Mouse (Mus musculus) heart, embryonic 12.5 days (tissue): ENCODE data around the gene Rsl24d1. TPM values are rescaled to one million over a fixed set of nuclear protein-coding genes. Genes with fewer than 3 reads are reported as not detected.
A peak's percentile ranks its signal among the peaks of the same experiment; 100 is the strongest.
"Not testable (repeated sequence)": the region's sequence is repeated elsewhere in the genome, so short reads cannot be mapped to it uniquely, and the experiment has no call there.

Experiments used
- ATAC-seq: fragments of 200-750 bp; cut with Nextera tagmentation; 2 replicates; pipeline ENCODE4 v1.8.0; 2017; ENCODE audit warnings: moderate TSS enrichment, moderate library complexity; ENCODE audit not compliant: insufficient number of reproducible peaks, low FRiP score
- H3K27ac ChIP-seq: fragments of 300-500 bp; sonication (generic); 2 replicates; pipeline ENCODE4 v1.5.1; 2016; ENCODE audit warnings: mild to moderate bottlenecking, moderate library complexity; ENCODE audit not compliant: poor library complexity, severe bottlenecking
- H3K27me3 ChIP-seq: fragments of 300-500 bp; sonication (generic); replicated peaks from 2 replicates; pipeline ENCODE4 v1.6.1; 2016; ENCODE audit warnings: mild to moderate bottlenecking, moderate library complexity
- H3K36me3 ChIP-seq: fragments of 300-500 bp; sonication (generic); 2 replicates; pipeline ENCODE4 v1.6.1; 2016; ENCODE audit warnings: mild to moderate bottlenecking, moderate library complexity
- H3K4me1 ChIP-seq: fragments of 300-500 bp; sonication (generic); replicated peaks from 2 replicates; pipeline ENCODE4 v1.6.1; 2016; ENCODE audit warnings: mild to moderate bottlenecking
- H3K4me2 ChIP-seq: fragments of 300-500 bp; sonication (generic); 2 replicates; pipeline ENCODE4 v1.6.1; 2016; ENCODE audit warnings: mild to moderate bottlenecking, moderate library complexity
- H3K4me3 ChIP-seq: fragments of 300-500 bp; sonication (generic); 2 replicates; pipeline ENCODE4 v1.5.1; 2016; ENCODE audit warnings: mild to moderate bottlenecking
- H3K9ac ChIP-seq: fragments of 300-500 bp; sonication (generic); 2 replicates; pipeline ENCODE4 v1.6.1; 2016; ENCODE audit warnings: mild to moderate bottlenecking, moderate library complexity
- H3K9me3 ChIP-seq: fragments of 300-500 bp; sonication (generic); replicated peaks from 2 replicates; pipeline ENCODE4 v1.6.1; 2016; ENCODE audit warnings: mild to moderate bottlenecking, moderate library complexity
- WGBS: fragments of 180-500 bp; shearing (Covaris S2); methylation state at CpG from one replicate; pipeline ENCODE4 v1.1.7; 2016; 5-methylcytosine and 5-hydroxymethylcytosine counted together
- polyA plus RNA-seq: library from polyadenylated mRNA; unstranded; fragments of >200 nt; fragmentation: Nextera tagmentation; extraction: Ambion mirVana; gene quantifications from 2 replicates; pipeline ENCODE4 v1.2.1, GENCODE M21; 2016

The Rsl24d1 gene
- polyA plus RNA-seq, 1 experiment from 2014 or later: 95.0 TPM

- H3K4me2 ChIP-seq: peak within 1 kb of the TSS; percentile 94
- WGBS: 95% methylated on average over 4 of the region's 4 CpGs
- peak within 1 kb of the TSS; percentile 71 for H3K9ac ChIP-seq
- ATAC-seq: no peak
- H3K27me3 ChIP-seq: peaks cover 50% of the 10 kb centered on the region
- H3K9me3 ChIP-seq: no peaks in the 10 kb centered on the region
- H3K4me3 ChIP-seq: peak within 1 kb of the TSS; percentile 55
- no peak within 1 kb of the TSS for H3K27ac ChIP-seq
- H3K4me1 ChIP-seq: peaks cover 7% of the 10 kb centered on the region
- no peaks in the 10 kb centered on the region for H3K36me3 ChIP-seq
Observed at GRCm38 (mm10) chr9:73102181-73102580, 11.0 kb upstream of the Rsl24d1 start, which contains the start of gene Gm20509. Gene Gm20509 (plus strand): TSS chr9:73102470.

- H3K4me2 ChIP-seq: peak overlapping the region; percentile 94
- H3K27me3 ChIP-seq: peaks cover 50% of the 10 kb centered on the region
- ATAC-seq: peak; percentile 25; the same call in 1 of the 2 replicates
- H3K4me3 ChIP-seq: peak overlapping the region; percentile 55
- H3K36me3 ChIP-seq: no peaks in the 10 kb centered on the region
- 4% methylated on average over 57 of the region's 60 CpGs for WGBS
- H3K9ac ChIP-seq: peak overlapping the region; percentile 71
- H3K9me3 ChIP-seq: no peaks in the 10 kb centered on the region
- H3K27ac ChIP-seq: no peak overlapping the region
- peaks cover 7% of the 10 kb centered on the region for H3K4me1 ChIP-seq
Observed at GRCm38 (mm10) chr9:73103159-73103879, 9.9 kb upstream of the Rsl24d1 start.

GRCm38 (mm10) chr9:73103880-73104198 lies 9.4 kb upstream of the Rsl24d1 start:
- peaks cover 7% of the 10 kb centered on the region for H3K4me1 ChIP-seq
- ATAC-seq: 0 out of 2 replicates have a peak, but pooled peaks have one; percentile 11
- peak overlapping the region; percentile 55 for H3K4me3 ChIP-seq
- peaks cover 50% of the 10 kb centered on the region for H3K27me3 ChIP-seq
- no peak overlapping the region for H3K27ac ChIP-seq
- H3K36me3 ChIP-seq: no peaks in the 10 kb centered on the region
- peak overlapping the region; percentile 71 for H3K9ac ChIP-seq
- 46% methylated on average over 5 of the region's 5 CpGs for WGBS
- peak overlapping the region; percentile 94 for H3K4me2 ChIP-seq
- H3K9me3 ChIP-seq: no peaks in the 10 kb centered on the region

GRCm38 (mm10) chr9:73105141-73105540 lies 8.1 kb upstream of the Rsl24d1 start:
- H3K9ac ChIP-seq: no peak overlapping the region
- peaks cover 48% of the 10 kb centered on the region for H3K27me3 ChIP-seq
- no peak overlapping the region for H3K4me2 ChIP-seq
- WGBS: 59% methylated on average over 1 of the region's 1 CpGs
- H3K4me3 ChIP-seq: no peak overlapping the region
- no peak overlapping the region for H3K27ac ChIP-seq
- no peaks in the 10 kb centered on the region for H3K36me3 ChIP-seq
- H3K4me1 ChIP-seq: peaks cover 7% of the 10 kb centered on the region
- H3K9me3 ChIP-seq: no peaks in the 10 kb centered on the region
- ATAC-seq: no peak

- Histone ChIP-seq H3K4me1 (peaks cover 7% of the 10 kb centered on the region), H3K27ac (no peak overlapping the region), H3K9me3 (no peaks in the 10 kb centered on the region), H3K4me3 (no peak overlapping the region), H3K4me2 (no peak overlapping the region), H3K27me3 (peaks cover 50% of the 10 kb centered on the region), H3K36me3 (no peaks in the 10 kb centered on the region), H3K9ac (no peak overlapping the region)
- no peak for ATAC-seq
Observed at GRCm38 (mm10) chr9:73105771-73106170, 7.5 kb upstream of the Rsl24d1 start.

- peaks cover 54% of the 10 kb centered on the region for H3K36me3 ChIP-seq
- not testable (repeated sequence) for H3K27me3 ChIP-seq, H3K4me3 ChIP-seq, ATAC-seq, H3K27ac ChIP-seq, H3K9me3 ChIP-seq, H3K4me2 ChIP-seq, H3K4me1 ChIP-seq, H3K9ac ChIP-seq
- WGBS: 82% methylated on average over 6 of the region's 6 CpGs
Observed at GRCm38 (mm10) chr9:73116704-73117103, 3.5 kb downstream of the Rsl24d1 start.

- 86% methylated on average over 4 of the region's 4 CpGs for WGBS
- no peak overlapping the region for H3K4me2 ChIP-seq
- H3K4me1 ChIP-seq: peaks cover 8% of the 10 kb centered on the region
- no peaks in the 10 kb centered on the region for H3K27me3 ChIP-seq
- H3K4me3 ChIP-seq: no peak overlapping the region
- no peak overlapping the region for H3K27ac ChIP-seq
- no peak for ATAC-seq
- peaks cover 59% of the 10 kb centered on the region for H3K36me3 ChIP-seq
- H3K9ac ChIP-seq: no peak overlapping the region
- no peaks in the 10 kb centered on the region for H3K9me3 ChIP-seq
Observed at GRCm38 (mm10) chr9:73118012-73118411, 4.8 kb downstream of the Rsl24d1 start.

- Histone ChIP-seq H3K36me3 (peaks cover 76% of the 10 kb centered on the region), H3K9ac (no peak overlapping the region), H3K4me3 (no peak overlapping the region), H3K27ac (no peak overlapping the region), H3K9me3 (no peaks in the 10 kb centered on the region), H3K4me2 (no peak overlapping the region), H3K27me3 (no peaks in the 10 kb centered on the region), H3K4me1 (no peaks in the 10 kb centered on the region)
- ATAC-seq: no peak
- WGBS: 70% methylated on average over 8 of the region's 8 CpGs
Observed at GRCm38 (mm10) chr9:73121735-73122134, 8.5 kb downstream of the Rsl24d1 start.

- H3K4me3 ChIP-seq: no peak overlapping the region
- WGBS: 87% methylated on average over 8 of the region's 8 CpGs
- ATAC-seq: no peak
Observed at GRCm38 (mm10) chr9:73125043-73125570, 11.9 kb downstream of the Rsl24d1 start.

GRCm38 (mm10) chr9:73127457-73127856 lies 14.2 kb downstream of the Rsl24d1 start:
- Histone ChIP-seq H3K27ac (no peak overlapping the region), H3K4me1 (no peaks in the 10 kb centered on the region), H3K4me2 (no peak overlapping the region), H3K27me3 (no peaks in the 10 kb centered on the region), H3K36me3 (peaks cover 64% of the 10 kb centered on the region), H3K9ac (no peak overlapping the region), H3K9me3 (no peaks in the 10 kb centered on the region), H3K4me3 (no peak overlapping the region)
- ATAC-seq: no peak
- 83% methylated on average over 2 of the region's 2 CpGs for WGBS

More at GRCm38 (mm10) chr9:73125043-73125570, 11.9 kb downstream of the Rsl24d1 start:
- no peaks in the 10 kb centered on the region for H3K4me1 ChIP-seq
- no peaks in the 10 kb centered on the region for H3K9me3 ChIP-seq
- peaks cover 85% of the 10 kb centered on the region for H3K36me3 ChIP-seq
- no peaks in the 10 kb centered on the region for H3K27me3 ChIP-seq
- no peak overlapping the region for H3K27ac ChIP-seq
- no peak overlapping the region for H3K4me2 ChIP-seq
- no peak overlapping the region for H3K9ac ChIP-seq

GRCm38 (mm10) chr9:73129875-73130274 lies 16.6 kb downstream of the Rsl24d1 start:
- WGBS: 75% methylated on average over 8 of the region's 8 CpGs
- Histone ChIP-seq H3K9ac (no peak overlapping the region), H3K4me2 (no peak overlapping the region), H3K4me1 (no peaks in the 10 kb centered on the region), H3K9me3 (no peaks in the 10 kb centered on the region), H3K36me3 (peaks cover 49% of the 10 kb centered on the region), H3K27ac (no peak overlapping the region), H3K27me3 (no peaks in the 10 kb centered on the region), H3K4me3 (no peak overlapping the region)
- no peak for ATAC-seq
